Mouse (Mus musculus) CH12.LX (cell line): ENCODE data around the gene Tmem199.

Experiments used
- CTCF ChIP-seq, 2 experiments: IDR thresholded peaks in 1 of 2; conservative IDR thresholded peaks in 1 of 2; 2 replicates each; pipeline ENCODE4 v1.5.1; 2011 to 2012; ENCODE audit warnings: low read depth in 2 of 2, low read length in 2 of 2, improper control_type of control experiment in 1 of 2, inconsistent platforms in 1 of 2, mild to moderate bottlenecking in 1 of 2, moderate library complexity in 1 of 2
- EP300 ChIP-seq: IDR thresholded peaks from 2 replicates; pipeline ENCODE4 v1.6.1; 2011; ENCODE audit warnings: low read length, improper control_type of control experiment
- GABPA ChIP-seq: IDR thresholded peaks from 2 replicates; pipeline ENCODE4 v1.6.1; 2012; ENCODE audit warnings: low read depth, low read length, improper control_type of control experiment, inconsistent platforms; ENCODE audit not compliant: insufficient replicate concordance
- HCFC1 ChIP-seq: IDR thresholded peaks from 2 replicates; pipeline ENCODE4 v1.6.1; 2012; ENCODE audit warnings: low read depth, mild to moderate bottlenecking, inconsistent platforms, low read length, improper control_type of control experiment

- TF ChIP-seq HCFC1 (no peak), GABPA (no peak), EP300 (no peak), CTCF (conservative IDR thresholded peaks at IDR 0.05 in 1 of 2, IDR thresholded peaks at IDR 0.05 in 1 of 2; ENCODE audit: low read depth in 2 of 2, low read length in 2 of 2) (no peak)
Observed at GRCm38 (mm10) chr11:78499004-78499403, 13.0 kb downstream of the Tmem199 start, which contains the start of gene Vtn.
